Mouse (Mus musculus) E14TG2a.4 (cell line): ENCODE results near the gene Kif1c.

Source experiments
- CTCF ChIP-seq: conservative IDR thresholded peaks from 2 replicates; pipeline ENCODE4 v1.5.1; 2014; ENCODE audit warnings: low read length
- NANOG ChIP-seq: IDR thresholded peaks from 2 replicates; pipeline ENCODE4 v1.6.1; 2014; ENCODE audit warnings: borderline replicate concordance, low read length, mixed read lengths

GRCm38 (mm10) chr11:70658521-70658920, 41.8 kb upstream of the Kif1c start:
- TF ChIP-seq CTCF (no peak), NANOG (no peak)
